Mouse (Mus musculus): ENCODE data around the gene Cpvl.

Cpvl gene

GRCm38 (mm10) chr6:53937143-53938134 lies 41.0 kb downstream of the Cpvl start:
- DNase-seq (ENCODE audit: low spot score in 2 of 2), result no peak

- DNase-seq (ENCODE audit: low spot score in 2 of 2), result no peak
These were observed 46.9 kb downstream of the Cpvl start for GRCm38 (mm10) chr6:53931605-53932004.

- no peak for DNase-seq (ENCODE audit: low spot score in 2 of 2)
These were observed 48.6 kb downstream of the Cpvl start for GRCm38 (mm10) chr6:53929858-53930257.

- DNase-seq (ENCODE audit: low spot score in 2 of 2), result no peak
These were observed 52.3 kb downstream of the Cpvl start for GRCm38 (mm10) chr6:53926197-53926596.

- DNase-seq (ENCODE audit: low spot score in 2 of 2), result no peak
These were observed 53.3 kb downstream of the Cpvl start for GRCm38 (mm10) chr6:53925192-53925591.

- DNase-seq (ENCODE audit: low spot score in 2 of 2), result no peak
These were observed 58.4 kb downstream of the Cpvl start for GRCm38 (mm10) chr6:53920041-53920440.

- no peak for DNase-seq (ENCODE audit: low spot score in 2 of 2)
These were observed 61.4 kb downstream of the Cpvl start for GRCm38 (mm10) chr6:53917026-53917558.

GRCm38 (mm10) chr6:53915347-53915746 lies 63.1 kb downstream of the Cpvl start:
- no peak for DNase-seq (ENCODE audit: low spot score in 2 of 2)

GRCm38 (mm10) chr6:53913151-53913550 lies 65.3 kb downstream of the Cpvl start:
- no peak for DNase-seq (ENCODE audit: low spot score in 2 of 2)

GRCm38 (mm10) chr6:53912112-53912782 lies 66.2 kb downstream of the Cpvl start:
- no peak for DNase-seq (ENCODE audit: low spot score in 2 of 2)

GRCm38 (mm10) chr6:53909986-53910385 lies 68.5 kb downstream of the Cpvl start:
- no peak for DNase-seq (ENCODE audit: low spot score in 2 of 2)

- DNase-seq (ENCODE audit: low spot score in 2 of 2), result no peak
These were observed 69.0 kb downstream of the Cpvl start for GRCm38 (mm10) chr6:53909446-53909845.

- DNase-seq (ENCODE audit: low spot score in 2 of 2), result no peak
These were observed 71.6 kb downstream of the Cpvl start for GRCm38 (mm10) chr6:53906871-53907270.

GRCm38 (mm10) chr6:53906051-53906462 lies 72.4 kb downstream of the Cpvl start:
- no peak for DNase-seq (ENCODE audit: low spot score in 2 of 2)

- no peak for DNase-seq (ENCODE audit: low spot score in 2 of 2)
These were observed 72.9 kb downstream of the Cpvl start for GRCm38 (mm10) chr6:53905576-53905975.

- DNase-seq (ENCODE audit: low spot score in 2 of 2), result no peak
These were observed 73.6 kb downstream of the Cpvl start for GRCm38 (mm10) chr6:53904703-53905395.

- DNase-seq (ENCODE audit: low spot score in 2 of 2), result no peak
These were observed 74.3 kb downstream of the Cpvl start for GRCm38 (mm10) chr6:53904186-53904585.

- DNase-seq (ENCODE audit: low spot score in 2 of 2), result no peak
These were observed 76.7 kb downstream of the Cpvl start for GRCm38 (mm10) chr6:53901741-53902140.

- no peak for DNase-seq (ENCODE audit: low spot score in 2 of 2)
These were observed 80.5 kb downstream of the Cpvl start for GRCm38 (mm10) chr6:53897872-53898464.

GRCm38 (mm10) chr6:53897126-53897525 lies 81.3 kb downstream of the Cpvl start:
- no peak for DNase-seq (ENCODE audit: low spot score in 2 of 2)

- no peak for DNase-seq (ENCODE audit: low spot score in 2 of 2)
These were observed 84.7 kb downstream of the Cpvl start for GRCm38 (mm10) chr6:53893731-53894130.

GRCm38 (mm10) chr6:53891109-53891508 lies 87.4 kb downstream of the Cpvl start:
- DNase-seq (ENCODE audit: low spot score in 2 of 2), result no peak

Measured in urinary bladder, adult 18-20 months (tissue).